In genomic region chr9:95954585-95955461, GRCm38 (mm10) we compare ENCODE assay signal across 8 mouse cellular contexts. TPM values are rescaled to one million over a fixed set of nuclear protein-coding genes. Genes with fewer than 3 reads are reported as not detected.
DNase-seq lines count a peak whose midpoint lies in the region; ATAC-seq and TF ChIP-seq lines count a peak whose summit lies in the region.

Gene Xrn1, plus strand, starts transcription at chr9:95954760.

- TF ChIP-seq EP300 in liver, embryonic 14.5 days (IDR thresholded peaks at IDR 0.05; ENCODE audit: low read depth), result peak; percentile 24
- TF ChIP-seq EP300 in stomach, postnatal 0 days (optimal IDR thresholded peaks at IDR 0.05), result no peak

- peak within 1 kb of the TSS; percentile 96 for H3K27ac ChIP-seq in forebrain, embryonic 10.5 days
- peak within 1 kb of the TSS; percentile 91 for H3K27ac ChIP-seq in heart, embryonic 15.5 days
- H3K27ac ChIP-seq in liver, embryonic 14.5 days, result peak within 1 kb of the TSS; percentile 85
- H3K27ac ChIP-seq in neural tube, embryonic 11.5 days (ENCODE audit: low read depth, low read length), result peak within 1 kb of the TSS; percentile 88
- peak within 1 kb of the TSS; percentile 97 for H3K27ac ChIP-seq in stomach, postnatal 0 days (replicated peaks)

- ATAC-seq in CD4-positive, CD25-positive, alpha-beta regulatory T cell, adult 4 months, result peak; percentile 92
- ATAC-seq in heart, embryonic 15.5 days (replicated peaks; ENCODE audit: insufficient number of reproducible peaks, insufficient read depth, low FRiP score, low read depth), result peak; percentile 95
- ATAC-seq in liver, embryonic 14.5 days (ENCODE audit: insufficient read depth), result peak; percentile 100
- ATAC-seq in neural tube, embryonic 11.5 days (ENCODE audit: insufficient read depth, low FRiP score, low TSS enrichment), result peak; percentile 98
- ATAC-seq in stomach, postnatal 0 days (ENCODE audit: low FRiP score, low TSS enrichment), result peak; percentile 100

- no peak for TF ChIP-seq CTCF in liver, embryonic 14.5 days (IDR thresholded peaks at IDR 0.05; ENCODE audit: low read depth)
- TF ChIP-seq CTCF in stomach, postnatal 0 days (IDR thresholded peaks at IDR 0.05; ENCODE audit: low read depth), result no peak

- under 1% methylated on average over 57 of the region's 57 CpGs for WGBS in forebrain, embryonic 10.5 days
- under 1% methylated on average over 57 of the region's 57 CpGs for WGBS in heart, embryonic 15.5 days
- under 1% methylated on average over 57 of the region's 57 CpGs for WGBS in liver, embryonic 14.5 days (ENCODE audit: insufficient replicate concordance)
- under 1% methylated on average over 56 of the region's 57 CpGs for WGBS in neural tube, embryonic 11.5 days
- 0% methylated on average over 57 of the region's 57 CpGs for WGBS in stomach, postnatal 0 days

- peak; percentile 91 for DNase-seq in c-Kit-negative CD71-positive TER-119-positive erythroid progenitor cells, embryonic 14.5 days (ENCODE audit: low read depth, low spot score)
- peak; percentile 87 for DNase-seq in forebrain, embryonic 10.5 days (ENCODE audit: extremely low spot score, low spot score)
- DNase-seq in kidney, postnatal 25 days, result peak; percentile 91 to 96
- peak; percentile 88 to 93 (median 91) for DNase-seq in liver, embryonic 14.5 days (ENCODE audit: low read depth in 3 of 3, low spot score in 3 of 3)
- peak; percentile 94 for DNase-seq in neural tube, embryonic 11.5 days (ENCODE audit: low spot score)
- DNase-seq in stomach, postnatal 0 days (ENCODE audit: low spot score), result peak; percentile 95

- no peaks in the 10 kb centered on the region for H3K27me3 ChIP-seq in forebrain, embryonic 10.5 days (ENCODE audit: poor library complexity, severe bottlenecking)
- H3K27me3 ChIP-seq in heart, embryonic 15.5 days, result no peaks in the 10 kb centered on the region
- no peaks in the 10 kb centered on the region for H3K27me3 ChIP-seq in liver, embryonic 14.5 days (ENCODE audit: control insufficient read depth, insufficient read depth, low read length)
- no peaks in the 10 kb centered on the region for H3K27me3 ChIP-seq in neural tube, embryonic 11.5 days (ENCODE audit: control insufficient read depth, insufficient read depth, low read length)
- H3K27me3 ChIP-seq in stomach, postnatal 0 days (ENCODE audit: control insufficient read depth, insufficient read depth, low read length), result no peaks in the 10 kb centered on the region

- H3K36me3 ChIP-seq in forebrain, embryonic 10.5 days (replicated peaks), result peaks cover 35% of the 10 kb centered on the region
- H3K36me3 ChIP-seq in heart, embryonic 15.5 days, result peaks cover 3% of the 10 kb centered on the region; the same call in 1 of the 2 replicates
- no peaks in the 10 kb centered on the region; the same call in 1 of the 2 replicates for H3K36me3 ChIP-seq in liver, embryonic 14.5 days (replicated peaks; ENCODE audit: control insufficient read depth, insufficient read depth, low read depth)
- no peaks in the 10 kb centered on the region for H3K36me3 ChIP-seq in neural tube, embryonic 11.5 days (ENCODE audit: control insufficient read depth, insufficient read depth, low read length)
- H3K36me3 ChIP-seq in stomach, postnatal 0 days (ENCODE audit: control insufficient read depth, insufficient read depth, low read length), result no peaks in the 10 kb centered on the region

- H3K9ac ChIP-seq in heart, embryonic 15.5 days, result peak within 1 kb of the TSS; percentile 99
- peak within 1 kb of the TSS; percentile 100 for H3K9ac ChIP-seq in liver, embryonic 14.5 days (replicated peaks)
- peak within 1 kb of the TSS; percentile 96 for H3K9ac ChIP-seq in neural tube, embryonic 11.5 days (ENCODE audit: low read length)
- H3K9ac ChIP-seq in stomach, postnatal 0 days (ENCODE audit: low read length), result peak within 1 kb of the TSS; percentile 99

- H3K9me3 ChIP-seq in forebrain, embryonic 10.5 days, result no peaks in the 10 kb centered on the region
- H3K9me3 ChIP-seq in heart, embryonic 15.5 days (replicated peaks), result no peaks in the 10 kb centered on the region
- H3K9me3 ChIP-seq in liver, embryonic 14.5 days (ENCODE audit: control insufficient read depth, low read length), result no peaks in the 10 kb centered on the region
- no peaks in the 10 kb centered on the region for H3K9me3 ChIP-seq in neural tube, embryonic 11.5 days (ENCODE audit: control insufficient read depth, low read length)
- H3K9me3 ChIP-seq in stomach, postnatal 0 days (ENCODE audit: control insufficient read depth, low read length), result no peaks in the 10 kb centered on the region

- peak within 1 kb of the TSS; percentile 98 for H3K4me3 ChIP-seq in forebrain, embryonic 10.5 days
- H3K4me3 ChIP-seq in heart, embryonic 15.5 days, result peak within 1 kb of the TSS; percentile 83
- H3K4me3 ChIP-seq in liver, embryonic 14.5 days (ENCODE audit: insufficient read depth in 1 of 2, low read depth in 2 of 2, low read length in 2 of 2), result peak within 1 kb of the TSS; percentile 99
- peak within 1 kb of the TSS; percentile 96 for H3K4me3 ChIP-seq in neural tube, embryonic 11.5 days (ENCODE audit: low read depth, low read length)
- peak within 1 kb of the TSS; percentile 96 for H3K4me3 ChIP-seq in stomach, postnatal 0 days (ENCODE audit: low read depth, low read length)

- peaks cover 20% of the 10 kb centered on the region for H3K4me1 ChIP-seq in forebrain, embryonic 10.5 days
- peaks cover 9% of the 10 kb centered on the region for H3K4me1 ChIP-seq in heart, embryonic 15.5 days (replicated peaks)
- H3K4me1 ChIP-seq in liver, embryonic 14.5 days (replicated peaks; ENCODE audit: control insufficient read depth in 2 of 2, insufficient read depth in 2 of 2, low read length in 1 of 2), result 0 out of 4 replicates have a peak, but pooled peaks cover 0 to 3% of the 10 kb centered on the region in 2 experiments
- H3K4me1 ChIP-seq in neural tube, embryonic 11.5 days (ENCODE audit: control insufficient read depth, insufficient read depth, low read length), result no peaks in the 10 kb centered on the region
- no peaks in the 10 kb centered on the region for H3K4me1 ChIP-seq in stomach, postnatal 0 days (replicated peaks; ENCODE audit: control insufficient read depth, insufficient read depth)

- H3K4me2 ChIP-seq in heart, embryonic 15.5 days, result peak within 1 kb of the TSS; percentile 77
- H3K4me2 ChIP-seq in liver, embryonic 14.5 days (ENCODE audit: low read depth), result peak within 1 kb of the TSS; percentile 80
- H3K4me2 ChIP-seq in neural tube, embryonic 11.5 days (ENCODE audit: low read depth), result peak within 1 kb of the TSS; percentile 54
- peak within 1 kb of the TSS; percentile 75 for H3K4me2 ChIP-seq in stomach, postnatal 0 days (replicated peaks; ENCODE audit: low read depth)

RNA-seq across cellular contexts. Expression of gene Xrn1, which starts in this region (rescaled TPM):
- polyA plus RNA-seq in CD4-positive, CD25-positive, alpha-beta regulatory T cell, adult 4 months (2017; shearing (Covaris generic)), result 10 to 100 TPM; 52.8 to 55.2 TPM
- polyA plus RNA-seq in forebrain, embryonic 10.5 days (2016; fragmentation: Nextera tagmentation; extraction: Ambion mirVana), result 16.7 and 19.5 TPM in 2 replicates
- polyA plus RNA-seq in heart, embryonic 15.5 days (2015; fragmentation: Nextera tagmentation; extraction: Ambion mirVana), result 10.9 and 11.8 TPM in 2 replicates
- 2.5 and 3.2 TPM in 2 replicates for polyA plus RNA-seq in liver, embryonic 14.5 days (2012; rRNA removed)
- 4.5 and 5.3 TPM in 2 replicates for polyA plus RNA-seq in liver, embryonic 14.5 days (2014; fragmentation: Nextera tagmentation; extraction: Ambion mirVana)
- polyA plus RNA-seq in neural tube, embryonic 11.5 days (2014; fragmentation: Nextera tagmentation; extraction: Ambion mirVana), result 13.9 and 17.3 TPM in 2 replicates
- polyA plus RNA-seq in stomach, postnatal 0 days (2015; fragmentation: Nextera tagmentation; extraction: Ambion mirVana), result 5.4 and 7.6 TPM in 2 replicates

Comparison
In these comparisons a context has a peak if more than half of its experiments do, and no peak if none do; other contexts are left out.
1. Peak in every context shown above with its lines: DNase-seq, ATAC-seq, H3K4me3 ChIP-seq and H3K27ac ChIP-seq.